Mouse (Mus musculus): ENCODE measurements around the gene Cyren. TPM values are rescaled to one million over a fixed set of nuclear protein-coding genes. Genes with fewer than 3 reads are reported as not detected.

Gene Cyren
- polyA plus RNA-seq, 1 experiment from 2014 or later: 9.2 TPM

DNA sequence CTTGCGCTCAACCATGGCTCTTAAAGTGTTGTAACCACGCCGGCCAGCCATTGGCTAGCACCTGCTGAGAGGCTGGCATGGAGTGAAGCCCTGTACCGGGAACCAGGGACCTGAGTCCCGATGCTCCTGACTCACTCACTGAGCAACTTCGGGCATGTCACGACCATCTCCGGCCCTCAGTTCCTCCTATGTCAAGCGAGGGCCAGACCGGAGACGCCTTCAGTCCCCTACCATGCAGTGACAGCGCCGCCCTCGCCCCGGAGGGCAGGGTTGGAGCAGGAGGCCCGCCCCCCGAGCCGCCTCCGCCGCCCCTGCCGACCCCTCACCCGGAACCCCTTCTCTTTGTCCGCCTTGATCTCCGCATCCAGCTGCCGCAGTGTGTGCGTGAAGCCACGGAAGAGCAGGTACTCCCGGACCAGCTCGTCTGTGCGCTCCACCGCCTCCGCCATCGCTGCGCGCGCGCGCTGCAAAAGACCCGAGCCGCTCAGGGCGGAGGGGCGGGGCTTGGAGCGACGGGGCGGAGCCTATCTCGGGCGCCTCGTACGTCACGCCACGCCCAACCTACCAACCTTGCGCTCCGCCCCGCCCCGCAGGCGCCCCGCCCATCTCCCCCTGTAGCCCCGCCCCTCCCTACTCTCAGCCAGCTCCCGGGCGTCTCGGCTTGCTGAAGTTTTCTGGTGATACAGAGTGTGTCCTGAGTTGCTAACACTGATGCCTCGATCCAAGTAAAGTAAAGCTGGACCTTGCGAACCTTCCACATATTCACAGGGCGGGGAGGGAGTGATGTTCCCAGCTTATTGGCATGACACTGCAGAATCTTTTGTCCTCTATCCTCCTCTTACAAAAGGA is 32.7 kb upstream of the Cyren start, which contains the start of gene Wdr91:
Wdr91 (minus strand) TSS at position 506 of the 849 bp plus-strand sequence.
- ChIA-PET CTCF (interaction anchor here (0.9 to 1.7 kb wide), 3 partner anchors 17 to 129 kb away, joined by 3 to 5 read pairs (median 3); no protein-coding TSS in a partner anchor), POLR2A (interaction anchor here (0.5 kb wide), 1 partner anchor 36 kb away, joined by 4 read pairs; no protein-coding TSS in a partner anchor)

DNA sequence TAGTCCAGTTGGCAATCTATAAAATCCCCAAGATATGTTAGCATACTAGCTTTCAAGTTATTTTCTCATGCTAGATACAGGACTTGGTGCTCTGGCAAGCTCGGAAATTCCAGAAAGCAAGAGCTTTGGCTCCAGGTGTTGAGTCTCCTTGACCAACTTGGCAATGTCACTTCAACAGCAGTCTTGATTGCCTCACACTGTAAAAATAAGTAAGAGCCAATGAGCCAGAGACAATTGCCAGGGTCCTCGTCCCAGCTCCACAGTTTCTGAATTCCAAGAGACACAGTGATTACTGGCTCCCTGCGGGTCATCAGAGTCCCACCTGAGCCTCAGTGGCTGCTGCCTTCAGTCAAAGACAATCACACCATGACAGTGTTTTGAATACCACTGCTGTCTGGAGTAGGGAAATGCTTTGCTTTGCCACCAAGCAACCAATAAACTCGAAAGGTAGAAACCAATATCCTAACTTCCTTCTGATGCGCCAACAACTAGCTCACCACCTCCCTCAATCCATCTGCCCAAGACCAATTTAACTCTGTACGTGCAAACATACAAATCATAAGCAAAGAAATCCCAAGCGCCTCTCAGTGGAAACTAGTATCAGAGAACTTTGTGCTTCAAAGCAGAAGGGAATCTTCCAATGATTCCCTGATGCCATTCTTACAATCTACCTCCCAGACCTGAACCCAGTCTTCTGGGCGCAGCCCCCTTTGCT is 31.9 kb upstream of the Cyren start:
- ATAC-seq (no peak), DNase-seq (ENCODE audit: low read depth, low spot score) (no peak)
- POLR2A ChIA-PET: no interaction called here
- CTCF ChIA-PET: interaction anchor here (0.8 to 1.8 kb wide), 3 partner anchors 17 to 32 kb away, joined by 4 to 5 read pairs (median 5); partner anchors contain the start of gene Cyren
- no peaks in the 10 kb centered on the region for H3K27me3 ChIP-seq
- no peak for TF ChIP-seq CTCF (IDR thresholded peaks at IDR 0.05)
- in situ Hi-C loops (cut with MboI; ENCODE audit: low pct_unique_long_range_greater_than_20kb): no loop called here

More for the DNA sequence above, 32.7 kb upstream of the Cyren start, which contains the start of gene Wdr91:
- in situ Hi-C loops (cut with MboI; ENCODE audit: low pct_unique_long_range_greater_than_20kb): no loop called here
- no peak for DNase-seq (ENCODE audit: low read depth, low spot score)
- no peak for TF ChIP-seq CTCF (IDR thresholded peaks at IDR 0.05)
- peak; percentile 89 for ATAC-seq
- no peaks in the 10 kb centered on the region for H3K27me3 ChIP-seq

DNA sequence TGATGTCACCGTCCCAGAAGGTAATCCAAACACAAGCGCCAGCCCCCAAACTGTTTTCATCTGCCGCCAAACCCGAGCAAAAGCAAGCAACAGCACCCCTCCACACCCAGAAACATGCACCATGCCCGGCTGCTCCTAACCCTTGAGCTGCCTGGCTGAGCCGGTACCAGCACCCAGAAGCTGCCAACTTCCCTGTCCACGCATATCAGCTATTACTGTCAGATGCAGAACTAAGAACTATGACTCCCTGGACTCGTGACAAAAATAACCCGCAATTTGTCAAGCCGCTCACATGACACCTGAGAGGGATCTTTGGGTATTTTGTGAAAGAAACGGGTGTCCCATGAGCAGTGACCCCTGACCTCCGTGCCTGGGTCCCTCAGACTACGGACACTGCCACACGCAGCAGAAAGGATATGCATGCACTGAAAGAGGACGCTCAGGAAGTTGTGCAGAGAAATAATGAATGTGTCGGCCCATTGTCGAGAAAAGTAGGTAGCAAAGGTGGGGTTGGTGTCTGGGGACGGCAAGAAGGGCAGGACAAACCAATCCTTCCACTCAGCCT is 29.9 kb upstream of the Cyren start:
- no peak for ATAC-seq
- POLR2A ChIA-PET: interaction anchor here (1.0 kb wide), 1 partner anchor 53 kb away, joined by 3 read pairs; no protein-coding TSS in a partner anchor
- CTCF ChIA-PET: interaction anchor here (1.2 to 1.8 kb wide), 2 partner anchors 14 to 30 kb away, joined by 4 to 5 read pairs; partner anchors contain the start of gene Cyren
- DNase-seq (ENCODE audit: low read depth, low spot score): no peak
- no peaks in the 10 kb centered on the region for H3K27me3 ChIP-seq
- in situ Hi-C loops (cut with MboI; ENCODE audit: low pct_unique_long_range_greater_than_20kb): no loop called here
- no peak for TF ChIP-seq CTCF (IDR thresholded peaks at IDR 0.05)

DNA sequence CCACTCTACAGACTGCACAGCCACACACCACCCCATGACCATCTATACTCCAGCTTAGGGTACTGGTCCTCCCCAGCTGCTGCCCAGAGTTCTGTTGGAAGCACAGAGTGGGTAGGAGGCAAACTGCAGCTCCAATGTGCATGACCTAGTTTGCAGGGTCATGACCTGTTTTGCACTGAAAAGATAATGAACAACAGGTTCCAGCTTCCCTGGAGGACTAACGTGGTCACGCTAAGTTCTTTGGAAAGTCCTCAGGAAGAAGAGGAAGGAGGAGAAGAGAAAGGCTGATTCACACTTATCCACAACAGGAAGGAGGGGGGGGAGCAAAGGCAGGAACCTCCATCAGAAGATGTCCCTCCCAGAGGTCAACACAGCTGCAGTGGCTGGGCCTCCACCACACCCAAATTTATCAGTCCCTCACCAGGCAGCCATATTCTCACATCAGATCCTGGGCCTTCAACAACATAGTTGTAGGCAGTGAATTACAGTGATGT is 29.3 kb upstream of the Cyren start:
- POLR2A ChIA-PET: interaction anchor here (1.0 kb wide), 1 partner anchor 53 kb away, joined by 3 read pairs; no protein-coding TSS in a partner anchor
- H3K27me3 ChIP-seq: no peaks in the 10 kb centered on the region
- DNase-seq (ENCODE audit: low read depth, low spot score) (no peak), ATAC-seq (no peak)
- in situ Hi-C loops (cut with MboI; ENCODE audit: low pct_unique_long_range_greater_than_20kb): no loop called here
- CTCF ChIA-PET: interaction anchor here (1.2 kb wide), 1 partner anchor 15 kb away, joined by 4 read pairs; no protein-coding TSS in a partner anchor
- no peak for TF ChIP-seq CTCF (IDR thresholded peaks at IDR 0.05)

DNA sequence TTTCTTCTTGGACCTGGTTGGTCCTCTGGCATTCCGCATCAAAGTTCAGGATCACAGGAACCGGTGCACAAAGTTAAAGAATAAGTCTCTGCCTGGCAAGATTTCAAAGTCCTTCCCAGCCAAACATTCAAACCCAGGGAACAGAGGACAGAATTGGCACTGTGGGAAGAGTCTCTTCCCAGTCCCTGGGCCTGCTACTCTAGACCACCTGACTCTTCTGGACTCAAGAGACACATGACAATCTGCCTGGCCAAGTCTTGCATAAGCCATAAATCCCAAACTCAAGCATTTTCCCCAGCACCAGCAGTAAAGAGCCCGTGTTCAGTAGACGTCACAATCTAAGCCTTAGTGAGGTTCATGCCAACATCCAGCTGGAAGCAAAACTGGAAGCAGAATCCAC is 28.8 kb upstream of the Cyren start:
- ChIA-PET CTCF (interaction anchor here (1.2 to 1.6 kb wide), 2 partner anchors 16 to 27 kb away, joined by 3 to 4 read pairs; no protein-coding TSS in a partner anchor), POLR2A (no interaction called here)
- DNase-seq (ENCODE audit: low read depth, low spot score) (no peak), ATAC-seq (no peak)
- no peaks in the 10 kb centered on the region for H3K27me3 ChIP-seq
- TF ChIP-seq CTCF (IDR thresholded peaks at IDR 0.05): no peak
- in situ Hi-C loops (cut with MboI; ENCODE audit: low pct_unique_long_range_greater_than_20kb): no loop called here

DNA sequence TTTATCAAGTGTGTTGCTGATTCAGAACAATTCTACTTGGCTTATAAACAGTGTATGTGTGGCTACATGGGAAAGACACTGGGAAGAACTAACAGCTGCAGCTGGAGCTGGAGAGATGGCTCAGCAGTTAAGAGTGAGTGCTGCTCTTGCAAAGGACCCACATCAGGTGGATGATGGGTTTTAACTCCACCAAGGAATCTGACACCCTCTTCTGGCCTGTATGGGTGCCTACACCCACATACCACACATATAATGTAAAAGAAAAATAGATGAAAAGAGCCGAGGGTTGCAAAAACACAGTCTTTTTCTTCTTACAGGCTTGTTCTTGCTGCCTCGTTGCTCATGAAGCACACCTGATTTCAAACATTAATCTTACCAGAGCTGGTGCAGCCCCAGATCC is 28.3 kb upstream of the Cyren start:
- CTCF ChIA-PET: interaction anchor here (0.8 to 2.1 kb wide), 4 partner anchors 14 to 138 kb away, joined by 3 to 4 read pairs (median 3); partner anchors contain the start of gene Stra8
- DNase-seq (ENCODE audit: low read depth, low spot score) (no peak), ATAC-seq (no peak)
- no peaks in the 10 kb centered on the region for H3K27me3 ChIP-seq
- in situ Hi-C loops (cut with MboI; ENCODE audit: low pct_unique_long_range_greater_than_20kb): no loop called here
- POLR2A ChIA-PET: no interaction called here
- no peak for TF ChIP-seq CTCF (IDR thresholded peaks at IDR 0.05)

DNA sequence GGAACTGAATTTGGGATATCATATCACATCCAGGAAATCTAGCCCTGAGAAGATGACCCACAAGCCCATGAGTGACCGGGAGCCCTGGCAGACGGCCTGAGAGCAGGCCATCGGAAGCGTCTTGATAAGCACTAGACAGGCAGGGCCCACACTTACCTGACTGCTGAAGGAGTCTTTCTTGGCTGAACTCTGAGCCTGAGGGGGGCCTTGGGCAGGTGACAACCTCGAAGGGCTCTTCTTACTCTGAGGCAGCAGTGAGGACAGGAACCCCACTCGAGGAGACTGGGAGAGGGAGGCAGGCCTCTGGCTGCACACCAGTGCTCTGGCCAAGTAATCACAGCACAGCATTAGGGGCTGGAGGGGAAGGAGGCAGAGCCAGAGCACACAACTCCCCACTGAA is 26.5 kb upstream of the Cyren start:
- TF ChIP-seq CTCF (IDR thresholded peaks at IDR 0.05): no peak
- POLR2A ChIA-PET: no interaction called here
- in situ Hi-C loops (cut with MboI; ENCODE audit: low pct_unique_long_range_greater_than_20kb): no loop called here
- DNase-seq (ENCODE audit: low read depth, low spot score) (no peak), ATAC-seq (no peak)
- H3K27me3 ChIP-seq: no peaks in the 10 kb centered on the region
- CTCF ChIA-PET: interaction anchor here (1.1 to 2.1 kb wide), 2 partner anchors 9 to 136 kb away, joined by 3 to 4 read pairs; no protein-coding TSS in a partner anchor

DNA sequence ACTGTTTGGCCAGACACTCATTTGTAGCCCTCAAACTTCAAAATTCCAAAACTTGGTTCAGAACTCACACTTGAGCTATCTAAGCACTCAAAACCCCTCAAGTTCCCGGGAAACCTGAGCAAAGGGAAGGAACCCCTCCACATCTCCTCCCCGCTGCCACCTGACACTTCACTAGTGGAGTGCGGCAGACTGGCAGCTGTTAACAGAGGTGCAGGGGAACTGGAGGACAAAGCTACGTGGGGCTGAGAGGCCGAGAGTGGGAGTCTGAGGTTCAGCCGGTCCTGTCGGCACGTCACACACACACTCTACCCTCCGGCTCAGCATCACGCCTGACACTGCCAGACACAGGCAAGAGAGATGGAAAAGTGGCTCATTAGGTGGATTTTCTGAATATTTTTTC is 26.0 kb upstream of the Cyren start:
- ChIA-PET POLR2A (no interaction called here), CTCF (interaction anchor here (1.1 kb wide), 1 partner anchor 9 kb away, joined by 3 read pairs; no protein-coding TSS in a partner anchor)
- DNase-seq (ENCODE audit: low read depth, low spot score): no peak
- TF ChIP-seq CTCF (IDR thresholded peaks at IDR 0.05): no peak
- in situ Hi-C loops (cut with MboI; ENCODE audit: low pct_unique_long_range_greater_than_20kb): no loop called here
- no peak for ATAC-seq
- no peaks in the 10 kb centered on the region for H3K27me3 ChIP-seq

DNA sequence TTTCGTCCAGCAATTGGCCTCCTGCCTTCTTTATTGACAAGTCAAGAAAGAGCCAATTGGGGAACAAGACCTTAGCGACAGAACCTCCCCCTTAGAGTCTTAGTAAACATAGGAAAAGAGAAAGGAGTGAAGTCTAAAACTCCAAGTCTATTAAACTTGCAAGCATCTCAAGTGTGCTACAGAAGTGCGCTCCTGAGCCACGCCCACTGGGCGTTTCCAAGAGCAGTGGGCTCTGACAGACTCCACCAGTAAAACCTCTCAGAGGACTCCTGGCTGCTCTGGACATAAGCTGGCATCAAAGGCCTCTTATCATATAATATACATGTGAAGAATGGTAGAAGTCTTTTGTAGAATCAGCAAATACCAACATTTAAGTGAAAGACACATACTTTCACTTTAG is 25.6 kb upstream of the Cyren start:
- DNase-seq (ENCODE audit: low read depth, low spot score) (no peak), ATAC-seq (no peak)
- POLR2A ChIA-PET: no interaction called here
- in situ Hi-C loops (cut with MboI; ENCODE audit: low pct_unique_long_range_greater_than_20kb): no loop called here
- H3K27me3 ChIP-seq: no peaks in the 10 kb centered on the region
- TF ChIP-seq CTCF (IDR thresholded peaks at IDR 0.05): no peak
- CTCF ChIA-PET: interaction anchor here (1.1 kb wide), 2 partner anchors 23 to 34 kb away, joined by 3 read pairs; no protein-coding TSS in a partner anchor

DNA sequence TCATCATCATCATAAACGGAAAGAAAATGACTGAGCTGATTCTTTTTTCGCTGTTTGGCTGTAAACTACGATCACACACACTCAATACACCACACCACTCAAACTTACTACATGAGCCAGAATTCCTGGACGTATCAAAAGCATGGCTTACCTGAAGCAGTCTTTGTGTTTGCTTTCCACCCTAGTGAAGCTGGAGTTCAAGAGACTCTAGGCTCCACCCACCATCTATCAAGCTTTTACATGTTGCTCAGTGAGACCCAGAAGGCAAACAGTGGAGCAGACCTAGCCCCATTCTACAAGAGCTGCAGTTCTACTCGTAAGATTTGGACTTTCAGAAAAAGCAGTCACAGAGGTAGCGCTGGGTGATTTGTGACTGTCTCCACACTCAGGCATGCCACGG is 24.7 kb upstream of the Cyren start:
- no peak for TF ChIP-seq CTCF (IDR thresholded peaks at IDR 0.05)
- ChIA-PET POLR2A (no interaction called here), CTCF (interaction anchor here (1.0 to 1.1 kb wide), 3 partner anchors 22 to 38 kb away, joined by 3 read pairs; no protein-coding TSS in a partner anchor)
- no peaks in the 10 kb centered on the region for H3K27me3 ChIP-seq
- ATAC-seq: no peak
- in situ Hi-C loops (cut with MboI; ENCODE audit: low pct_unique_long_range_greater_than_20kb): no loop called here
- no peak for DNase-seq (ENCODE audit: low read depth, low spot score)

Data from Patski (cell line).